Mouse (Mus musculus) stomach, embryonic 16.5 days (tissue): ENCODE measurements at regions not wholly inside any gene's neighbourhood (a gene's known extent, or its start where the extent isn't known, plus 50 kb on each side); places are given as distances from the start of the nearest gene placed in this dataset.

Experiments used
- ATAC-seq: fragments of 200-750 bp; cut with Nextera tagmentation; 2 replicates; pipeline ENCODE4 v1.8.0; 2017; ENCODE audit warnings: moderate number of reproducible peaks, moderate TSS enrichment; ENCODE audit not compliant: insufficient read depth, low FRiP score
- H3K27ac ChIP-seq: fragments of 300-500 bp; sonication (generic); 2 replicates; pipeline ENCODE4 v1.5.1; 2014; ENCODE audit warnings: low read length
- H3K27me3 ChIP-seq: fragments of 300-500 bp; sonication (generic); 2 replicates; pipeline ENCODE4 v1.6.1; 2014; ENCODE audit warnings: low read length, control low read depth, mixed read lengths; ENCODE audit not compliant: control insufficient read depth, insufficient read depth
- H3K36me3 ChIP-seq: fragments of 300-500 bp; sonication (generic); 2 replicates; pipeline ENCODE4 v1.6.1; 2014; ENCODE audit warnings: low read length; ENCODE audit not compliant: control insufficient read depth, insufficient read depth
- H3K4me1 ChIP-seq: fragments of 300-500 bp; sonication (generic); 2 replicates; pipeline ENCODE4 v1.6.1; 2014; ENCODE audit warnings: low read length, control low read depth, mixed read lengths; ENCODE audit not compliant: control insufficient read depth, insufficient read depth
- H3K4me2 ChIP-seq: fragments of 300-500 bp; sonication (generic); 2 replicates; pipeline ENCODE4 v1.6.1; 2014; ENCODE audit warnings: low read depth, low read length, mixed read lengths
- H3K4me3 ChIP-seq: fragments of 300-500 bp; sonication (generic); replicated peaks from 2 replicates; pipeline ENCODE4 v1.5.1; 2014; ENCODE audit warnings: mild to moderate bottlenecking, low read length
- H3K9ac ChIP-seq: fragments of 300-500 bp; sonication (generic); 2 replicates; pipeline ENCODE4 v1.6.1; 2014; ENCODE audit warnings: low read length
- H3K9me3 ChIP-seq: fragments of 300-500 bp; sonication (generic); replicated peaks from 2 replicates; pipeline ENCODE4 v1.6.1; 2016; ENCODE audit warnings: low read length, control low read depth; ENCODE audit not compliant: control insufficient read depth
- WGBS: fragments of 180-500 bp; shearing (Covaris S2); extraction: QIAGEN DNeasy Blood & Tissue Kit; methylation state at CpG from one replicate; pipeline ENCODE4 v1.1.7; 2014; 5-methylcytosine and 5-hydroxymethylcytosine counted together

- Histone ChIP-seq H3K36me3 (no peaks in the 10 kb centered on the region), H3K27me3 (no peaks in the 10 kb centered on the region), H3K9ac (no peak overlapping the region), H3K4me3 (no peak overlapping the region), H3K9me3 (no peaks in the 10 kb centered on the region), H3K4me1 (no peaks in the 10 kb centered on the region), H3K27ac (no peak overlapping the region), H3K4me2 (no peak overlapping the region)
- 67% methylated on average over 10 of the region's 10 CpGs for WGBS
- no peak for ATAC-seq
These were observed 244.8 kb downstream of the Ipo11 start for GRCm38 (mm10) chr13:106691787-106692571.

- Histone ChIP-seq H3K4me3 (no peak overlapping the region), H3K27ac (no peak overlapping the region), H3K4me2 (no peak overlapping the region), H3K27me3 (no peaks in the 10 kb centered on the region), H3K4me1 (no peaks in the 10 kb centered on the region), H3K9ac (no peak overlapping the region), H3K9me3 (no peaks in the 10 kb centered on the region), H3K36me3 (no peaks in the 10 kb centered on the region)
- ATAC-seq: no peak
- WGBS: 75% methylated on average over 3 of the region's 3 CpGs
These were observed 246.6 kb downstream of the Ipo11 start for GRCm38 (mm10) chr13:106690125-106690524.

DNA sequence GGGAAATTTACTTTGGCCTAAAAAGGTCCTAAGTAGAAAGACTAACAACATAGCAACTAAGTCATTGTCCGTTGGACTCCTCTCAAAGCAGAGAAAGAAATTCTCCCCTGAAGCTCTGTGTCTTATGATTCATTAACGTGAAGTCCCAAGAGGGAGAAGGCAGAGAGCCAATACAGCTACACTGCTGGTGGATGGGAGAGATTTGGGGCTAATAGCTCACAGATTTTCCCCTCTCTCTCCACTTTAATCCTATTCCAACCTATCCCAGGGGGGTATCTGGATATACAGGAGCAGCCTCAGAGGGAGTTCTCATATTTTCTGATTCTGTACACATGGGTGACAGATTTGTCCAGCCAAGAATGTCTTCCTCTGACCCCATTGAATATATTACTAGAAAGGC is 247.1 kb downstream of the Ipo11 start:
- Histone ChIP-seq H3K4me1 (no peaks in the 10 kb centered on the region), H3K36me3 (no peaks in the 10 kb centered on the region), H3K27ac (no peak overlapping the region), H3K4me2 (no peak overlapping the region), H3K4me3 (no peak overlapping the region), H3K27me3 (no peaks in the 10 kb centered on the region), H3K9ac (no peak overlapping the region), H3K9me3 (no peaks in the 10 kb centered on the region)
- ATAC-seq: no peak
- 37% methylated on average over 2 of the region's 2 CpGs for WGBS

DNA sequence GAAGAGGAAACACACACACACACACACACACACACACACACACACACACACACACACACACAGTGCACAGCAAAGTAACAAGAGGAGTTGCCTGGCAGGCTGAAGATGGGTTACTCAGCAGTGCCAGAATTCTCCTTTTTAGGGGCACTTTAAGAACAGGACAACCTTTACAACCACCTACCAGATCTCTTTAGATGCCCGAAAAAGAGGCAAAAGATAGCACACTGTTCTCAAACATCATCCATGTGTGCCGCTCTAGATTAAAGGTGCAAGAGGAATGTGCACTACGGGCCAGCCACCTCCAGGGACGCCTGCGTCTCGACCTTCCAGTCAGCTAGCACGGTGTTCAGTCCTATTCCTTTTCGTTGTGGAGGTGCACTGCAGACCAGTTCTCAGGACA is 247.7 kb downstream of the Ipo11 start:
- Histone ChIP-seq H3K4me3 (no peak overlapping the region), H3K9ac (no peak overlapping the region), H3K27me3 (no peaks in the 10 kb centered on the region), H3K4me1 (no peaks in the 10 kb centered on the region), H3K27ac (no peak overlapping the region), H3K9me3 (no peaks in the 10 kb centered on the region), H3K36me3 (no peaks in the 10 kb centered on the region), H3K4me2 (no peak overlapping the region)
- ATAC-seq: no peak
- WGBS: 87% methylated on average over 8 of the region's 8 CpGs

- H3K4me2 ChIP-seq: no peak overlapping the region
- ATAC-seq: no peak
- no peak overlapping the region for H3K9ac ChIP-seq
- H3K9me3 ChIP-seq: no peaks in the 10 kb centered on the region
- H3K27me3 ChIP-seq: no peaks in the 10 kb centered on the region
- H3K36me3 ChIP-seq: no peaks in the 10 kb centered on the region
- H3K4me1 ChIP-seq: no peaks in the 10 kb centered on the region
- no peak overlapping the region for H3K4me3 ChIP-seq
- WGBS: 82% methylated on average over 5 of the region's 5 CpGs
- no peak overlapping the region for H3K27ac ChIP-seq
These were observed 267.1 kb downstream of the Ipo11 start for GRCm38 (mm10) chr13:106669665-106670064.

DNA sequence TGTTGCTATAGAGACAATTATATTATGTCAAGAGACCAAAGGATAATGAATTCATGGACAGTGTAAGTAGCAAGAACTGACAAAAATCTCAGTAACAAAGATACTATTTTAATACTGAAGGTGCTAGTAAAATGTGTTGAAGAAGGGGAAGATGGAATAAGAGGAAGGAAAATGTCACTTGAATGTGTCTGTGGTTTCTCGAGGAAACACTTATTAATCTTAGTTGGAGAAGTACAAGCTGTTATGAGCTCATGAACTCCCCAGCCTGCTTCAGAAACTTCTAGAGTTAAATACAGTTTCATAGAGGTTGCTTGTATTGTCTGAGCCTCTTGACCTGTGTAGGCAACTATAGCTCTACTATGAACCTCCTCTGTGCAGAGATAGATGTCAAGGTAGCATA is 274.6 kb downstream of the Ipo11 start:
- no peak overlapping the region for H3K4me3 ChIP-seq
- ATAC-seq: no peak
- H3K4me1 ChIP-seq: no peaks in the 10 kb centered on the region
- no peaks in the 10 kb centered on the region for H3K9me3 ChIP-seq
- no peak overlapping the region for H3K4me2 ChIP-seq
- no peaks in the 10 kb centered on the region for H3K36me3 ChIP-seq
- H3K9ac ChIP-seq: no peak overlapping the region
- H3K27ac ChIP-seq: no peak overlapping the region
- no peaks in the 10 kb centered on the region for H3K27me3 ChIP-seq
- 54% methylated on average over 1 of the region's 1 CpGs for WGBS

DNA sequence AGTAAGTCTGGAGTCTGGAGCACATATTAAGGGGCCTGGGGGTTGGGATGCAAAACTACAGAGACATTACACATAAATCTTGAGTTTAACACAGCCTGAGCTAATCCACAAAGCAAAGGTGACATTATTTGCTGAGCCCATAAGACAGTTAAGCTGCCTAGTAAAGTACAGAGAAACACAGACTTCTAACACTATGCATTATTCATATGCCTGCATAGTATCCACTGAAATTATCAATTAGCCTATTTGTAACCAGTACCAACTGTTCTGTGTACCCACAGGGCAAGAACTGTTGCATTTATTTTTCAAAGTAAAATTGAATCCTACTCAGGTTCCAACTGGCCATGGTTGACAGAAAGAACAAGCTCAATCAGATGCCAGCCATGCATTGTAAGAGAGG is 287.4 kb downstream of the Ipo11 start:
- H3K9ac ChIP-seq: no peak overlapping the region
- H3K27me3 ChIP-seq: no peaks in the 10 kb centered on the region
- no peaks in the 10 kb centered on the region for H3K9me3 ChIP-seq
- no peaks in the 10 kb centered on the region for H3K36me3 ChIP-seq
- no peaks in the 10 kb centered on the region for H3K4me1 ChIP-seq
- H3K4me3 ChIP-seq: no peak overlapping the region
- no peak for ATAC-seq
- no peak overlapping the region for H3K27ac ChIP-seq
- H3K4me2 ChIP-seq: no peak overlapping the region

GRCm38 (mm10) chr13:106643302-106643975 is 293.3 kb downstream of the Ipo11 start:
- no peaks in the 10 kb centered on the region for H3K36me3 ChIP-seq
- H3K9ac ChIP-seq: no peak overlapping the region
- no peak overlapping the region for H3K4me2 ChIP-seq
- ATAC-seq: no peak
- H3K9me3 ChIP-seq: no peaks in the 10 kb centered on the region
- H3K27me3 ChIP-seq: no peaks in the 10 kb centered on the region
- H3K4me3 ChIP-seq: no peak overlapping the region
- H3K4me1 ChIP-seq: no peaks in the 10 kb centered on the region
- H3K27ac ChIP-seq: no peak overlapping the region
- WGBS: 57% methylated on average over 5 of the region's 5 CpGs

DNA sequence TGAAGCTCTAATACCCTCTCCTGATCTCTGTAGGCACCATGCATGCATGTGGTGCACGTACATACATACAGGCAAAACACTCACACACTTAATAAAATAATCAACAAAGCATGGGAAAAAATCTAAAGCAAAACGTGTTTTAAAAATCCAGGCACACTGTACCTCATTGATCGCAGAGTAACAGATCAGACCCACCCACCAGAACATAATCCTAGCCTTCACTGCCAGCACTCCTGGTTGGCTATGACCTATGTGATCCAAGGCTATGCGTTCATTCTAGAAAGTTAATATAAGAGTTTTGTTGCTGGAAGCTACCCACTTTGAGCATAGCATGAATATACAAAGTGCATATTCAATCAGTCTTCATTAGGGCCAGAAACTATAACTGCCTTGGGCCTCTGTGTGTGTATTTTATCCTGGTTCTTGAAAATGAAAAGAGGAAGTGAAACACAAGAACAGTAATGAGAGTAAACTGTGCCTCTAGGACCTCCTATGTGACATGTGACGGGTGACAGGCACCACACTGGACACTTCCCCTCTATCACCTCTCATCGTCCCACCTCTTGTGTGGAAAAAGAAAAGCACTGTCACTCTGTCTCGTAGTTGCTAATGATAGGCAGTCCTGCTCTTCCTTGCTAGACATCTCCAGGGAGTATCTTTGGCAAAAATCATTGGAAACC is 297.9 kb downstream of the Ipo11 start:
- no peak overlapping the region for H3K4me3 ChIP-seq
- no peak overlapping the region for H3K9ac ChIP-seq
- 72% methylated on average over 7 of the region's 7 CpGs for WGBS
- no peak overlapping the region for H3K27ac ChIP-seq
- H3K4me2 ChIP-seq: no peak overlapping the region
- H3K4me1 ChIP-seq: no peaks in the 10 kb centered on the region
- H3K9me3 ChIP-seq: no peaks in the 10 kb centered on the region
- no peaks in the 10 kb centered on the region for H3K27me3 ChIP-seq
- no peak for ATAC-seq
- no peaks in the 10 kb centered on the region for H3K36me3 ChIP-seq
